Mouse (Mus musculus) embryonic facial prominence, embryonic 14.5 days (tissue): Measurements from ENCODE around the gene Plxna2. TPM values are rescaled to one million over a fixed set of nuclear protein-coding genes. Genes with fewer than 3 reads are reported as not detected.

Source experiments
- ATAC-seq: fragments of 200-750 bp; cut with Nextera tagmentation; 2 replicates; pipeline ENCODE4 v1.8.0; 2017; ENCODE audit warnings: low read depth, moderate number of reproducible peaks, moderate TSS enrichment
- DNase-seq: peaks from one replicate; pipeline ENCODE4 v3.0.0-alpha.2; 2015; ENCODE audit warnings: low spot score
- H3K27ac ChIP-seq: fragments of 300-500 bp; sonication (generic); replicated peaks from 2 replicates; pipeline ENCODE4 v1.5.1; 2014; ENCODE audit warnings: low read depth, mild to moderate bottlenecking, low read length, moderate library complexity
- H3K27me3 ChIP-seq: fragments of 300-500 bp; sonication (generic); replicated peaks from 2 replicates; pipeline ENCODE4 v1.6.1; 2014; ENCODE audit warnings: low read length; ENCODE audit not compliant: control insufficient read depth, insufficient read depth
- H3K36me3 ChIP-seq: fragments of 300-500 bp; sonication (generic); 2 replicates; pipeline ENCODE4 v1.6.1; 2014; ENCODE audit warnings: low read length, mixed read lengths; ENCODE audit not compliant: control insufficient read depth, insufficient read depth
- H3K4me1 ChIP-seq: fragments of 300-500 bp; sonication (generic); 2 replicates; pipeline ENCODE4 v1.6.1; 2014; ENCODE audit warnings: antibody characterized with exemption, low read length; ENCODE audit not compliant: control insufficient read depth, insufficient read depth
- H3K4me2 ChIP-seq: fragments of 300-500 bp; sonication (generic); 2 replicates; pipeline ENCODE4 v1.6.1; 2014; ENCODE audit warnings: low read depth, mild to moderate bottlenecking, low read length, moderate library complexity, mixed read lengths
- H3K4me3 ChIP-seq: fragments of 300-500 bp; sonication (generic); 2 replicates; pipeline ENCODE4 v1.5.1; 2014; ENCODE audit warnings: low read depth, mild to moderate bottlenecking, low read length
- H3K9ac ChIP-seq: fragments of 300-500 bp; sonication (generic); 2 replicates; pipeline ENCODE4 v1.6.1; 2014; ENCODE audit warnings: low read depth, mild to moderate bottlenecking, low read length, moderate library complexity, mixed read lengths
- H3K9me3 ChIP-seq: fragments of 300-500 bp; sonication (generic); 2 replicates; pipeline ENCODE4 v1.6.1; 2016; ENCODE audit warnings: low read length; ENCODE audit not compliant: control insufficient read depth
- WGBS: fragments of 180-500 bp; shearing (Covaris S2); extraction: QIAGEN DNeasy Blood & Tissue Kit; methylation state at CpG from one replicate; pipeline ENCODE4 v1.1.7; 2014; 5-methylcytosine and 5-hydroxymethylcytosine counted together
- polyA plus RNA-seq: library from polyadenylated mRNA; unstranded; fragments of >200 nt; fragmentation: Nextera tagmentation; extraction: Ambion mirVana; gene quantifications from 2 replicates; pipeline ENCODE4 v1.2.1, GENCODE M21; 2014

Gene Plxna2
- polyA plus RNA-seq, 1 experiment from 2014 or later, result 12.8 TPM

- Histone ChIP-seq H3K9ac (no peak overlapping the region), H3K9me3 (no peaks in the 10 kb centered on the region), H3K4me3 (no peak overlapping the region), H3K27ac (peak overlapping the region; percentile 18; the same call in 1 of the 2 replicates), H3K36me3 (peaks cover 13% of the 10 kb centered on the region), H3K27me3 (no peaks in the 10 kb centered on the region), H3K4me2 (no peak overlapping the region), H3K4me1 (peaks cover 11% of the 10 kb centered on the region)
- WGBS, result 42% methylated on average over 5 of the region's 5 CpGs
- ATAC-seq (no peak), DNase-seq (no peak)
Observed at GRCm38 (mm10) chr1:194641601-194642301, 23.7 kb downstream of the Plxna2 start.

GRCm38 (mm10) chr1:194642302-194642787 lies 24.3 kb downstream of the Plxna2 start:
- Histone ChIP-seq H3K4me2 (no peak overlapping the region), H3K4me3 (no peak overlapping the region), H3K27ac (peak overlapping the region; percentile 18; the same call in 1 of the 2 replicates), H3K9me3 (no peaks in the 10 kb centered on the region), H3K9ac (no peak overlapping the region), H3K4me1 (peaks cover 11% of the 10 kb centered on the region), H3K27me3 (no peaks in the 10 kb centered on the region), H3K36me3 (peaks cover 13% of the 10 kb centered on the region)
- ATAC-seq (no peak), DNase-seq (peak; percentile 40)
- WGBS, result 44% methylated on average over 1 of the region's 1 CpGs

GRCm38 (mm10) chr1:194643930-194644329 lies 25.9 kb downstream of the Plxna2 start:
- Histone ChIP-seq H3K27ac (no peak overlapping the region), H3K27me3 (no peaks in the 10 kb centered on the region), H3K9ac (no peak overlapping the region), H3K4me3 (no peak overlapping the region), H3K4me1 (peaks cover 11% of the 10 kb centered on the region), H3K9me3 (no peaks in the 10 kb centered on the region), H3K36me3 (peaks cover 13% of the 10 kb centered on the region), H3K4me2 (no peak overlapping the region)
- DNase-seq (no peak), ATAC-seq (no peak)
- WGBS, result 95% methylated on average over 6 of the region's 6 CpGs

- H3K36me3 ChIP-seq, result peaks cover 28% of the 10 kb centered on the region
- WGBS, result 83% methylated on average over 1 of the region's 1 CpGs
- DNase-seq (no peak), ATAC-seq (no peak)
- H3K27me3 ChIP-seq, result no peaks in the 10 kb centered on the region
- H3K4me1 ChIP-seq, result peaks cover 11% of the 10 kb centered on the region
- H3K9me3 ChIP-seq, result no peaks in the 10 kb centered on the region
- H3K27ac ChIP-seq, result no peak overlapping the region
- no peak overlapping the region for H3K9ac ChIP-seq
- H3K4me3 ChIP-seq, result no peak overlapping the region
- no peak overlapping the region for H3K4me2 ChIP-seq
Observed at GRCm38 (mm10) chr1:194645898-194646297, 27.9 kb downstream of the Plxna2 start.

GRCm38 (mm10) chr1:194650076-194650475 lies 32.1 kb downstream of the Plxna2 start:
- 50% methylated on average over 1 of the region's 1 CpGs for WGBS
- DNase-seq, result peak; percentile 41
- Histone ChIP-seq H3K27ac (no peak overlapping the region), H3K36me3 (peaks cover 32% of the 10 kb centered on the region), H3K27me3 (no peaks in the 10 kb centered on the region), H3K9ac (no peak overlapping the region), H3K4me2 (no peak overlapping the region), H3K9me3 (no peaks in the 10 kb centered on the region), H3K4me3 (no peak overlapping the region), H3K4me1 (no peaks in the 10 kb centered on the region)
- ATAC-seq, result peak; percentile 50; the same call in 1 of the 2 replicates

GRCm38 (mm10) chr1:194650566-194650965 lies 32.5 kb downstream of the Plxna2 start:
- no peak for DNase-seq
- Histone ChIP-seq H3K27me3 (no peaks in the 10 kb centered on the region), H3K4me1 (no peaks in the 10 kb centered on the region), H3K4me2 (no peak overlapping the region), H3K36me3 (peaks cover 31% of the 10 kb centered on the region), H3K4me3 (no peak overlapping the region), H3K9ac (no peak overlapping the region), H3K9me3 (no peaks in the 10 kb centered on the region), H3K27ac (no peak overlapping the region)
- no peak for ATAC-seq
- 95% methylated on average over 2 of the region's 2 CpGs for WGBS

GRCm38 (mm10) chr1:194651987-194652386 lies 34.0 kb downstream of the Plxna2 start:
- H3K27ac ChIP-seq, result peak overlapping the region; percentile 23; the same call in 1 of the 2 replicates
- H3K9ac ChIP-seq, result no peak overlapping the region
- H3K27me3 ChIP-seq, result no peaks in the 10 kb centered on the region
- peaks cover 31% of the 10 kb centered on the region for H3K36me3 ChIP-seq
- DNase-seq, result peak; percentile 33
- no peaks in the 10 kb centered on the region for H3K9me3 ChIP-seq
- ATAC-seq, result peak; percentile 85
- WGBS, result 62% methylated on average over 3 of the region's 3 CpGs
- no peak overlapping the region for H3K4me2 ChIP-seq
- no peaks in the 10 kb centered on the region for H3K4me1 ChIP-seq
- no peak overlapping the region for H3K4me3 ChIP-seq

GRCm38 (mm10) chr1:194658459-194659160 lies 40.6 kb downstream of the Plxna2 start:
- peaks cover under 1% of the 10 kb centered on the region for H3K36me3 ChIP-seq
- 67% methylated on average over 1 of the region's 1 CpGs for WGBS
- no peak overlapping the region for H3K4me2 ChIP-seq
- H3K27me3 ChIP-seq, result no peaks in the 10 kb centered on the region
- H3K27ac ChIP-seq, result peak overlapping the region; percentile 23; the same call in 1 of the 2 replicates
- ATAC-seq (peak; percentile 57; the same call in 1 of the 2 replicates), DNase-seq (peak; percentile 29)
- no peaks in the 10 kb centered on the region for H3K9me3 ChIP-seq
- H3K9ac ChIP-seq, result no peak overlapping the region
- no peak overlapping the region for H3K4me3 ChIP-seq
- 0 out of 2 replicates have a peak, but pooled peaks cover 4% of the 10 kb centered on the region for H3K4me1 ChIP-seq
